Mouse (Mus musculus) stomach, embryonic 15.5 days (tissue): ENCODE data around the gene Psmb11. TPM values are rescaled to one million over a fixed set of nuclear protein-coding genes. Genes with fewer than 3 reads are reported as not detected.

Source experiments
- ATAC-seq: fragments of 200-750 bp; cut with Nextera tagmentation; 2 replicates; pipeline ENCODE4 v1.8.0; 2017; ENCODE audit warnings: low read depth, moderate number of reproducible peaks, moderate TSS enrichment; ENCODE audit not compliant: insufficient read depth, low FRiP score
- H3K27ac ChIP-seq: fragments of 300-500 bp; sonication (generic); 2 replicates; pipeline ENCODE4 v1.5.1; 2015; ENCODE audit warnings: mild to moderate bottlenecking, inconsistent platforms
- H3K27me3 ChIP-seq: fragments of 300-500 bp; sonication (generic); replicated peaks from 2 replicates; pipeline ENCODE4 v1.6.1; 2015; ENCODE audit warnings: inconsistent platforms
- H3K36me3 ChIP-seq: fragments of 300-500 bp; sonication (generic); 2 replicates; pipeline ENCODE4 v1.6.1; 2015; ENCODE audit warnings: inconsistent platforms
- H3K4me1 ChIP-seq: fragments of 300-500 bp; sonication (generic); 2 replicates; pipeline ENCODE4 v1.6.1; 2015; ENCODE audit warnings: inconsistent platforms
- H3K4me2 ChIP-seq: fragments of 300-500 bp; sonication (generic); 2 replicates; pipeline ENCODE4 v1.6.1; 2015; ENCODE audit warnings: mild to moderate bottlenecking, inconsistent platforms
- H3K4me3 ChIP-seq: fragments of 300-500 bp; sonication (generic); replicated peaks from 2 replicates; pipeline ENCODE4 v1.5.1; 2015; ENCODE audit warnings: inconsistent platforms
- H3K9ac ChIP-seq: fragments of 300-500 bp; sonication (generic); 2 replicates; pipeline ENCODE4 v1.6.1; 2015; ENCODE audit warnings: inconsistent platforms
- H3K9me3 ChIP-seq: fragments of 300-500 bp; sonication (generic); 2 replicates; pipeline ENCODE4 v1.6.1; 2016; ENCODE audit warnings: inconsistent platforms
- WGBS: fragments of 180-500 bp; shearing (Covaris S2); methylation state at CpG from one replicate; pipeline ENCODE4 v1.1.7; 2015; 5-methylcytosine and 5-hydroxymethylcytosine counted together
- microRNA counts: library from miRNA; unstranded; fragments of <30 nt; microRNA quantifications from one replicate; lab custom pipeline; 2016
- microRNA-seq: library from miRNA; unstranded; fragments of <30 nt; microRNA quantifications from one replicate; pipeline ENCODE4, GENCODE M21; 2016
- polyA plus RNA-seq: library from polyadenylated mRNA; unstranded; fragments of >200 nt; fragmentation: Nextera tagmentation; extraction: Ambion mirVana; gene quantifications from 2 replicates; pipeline ENCODE4 v1.2.1, GENCODE M21; 2015

Gene Psmb11
- polyA plus RNA-seq, 1 experiment from 2014 or later, result 0.03 TPM

DNA sequence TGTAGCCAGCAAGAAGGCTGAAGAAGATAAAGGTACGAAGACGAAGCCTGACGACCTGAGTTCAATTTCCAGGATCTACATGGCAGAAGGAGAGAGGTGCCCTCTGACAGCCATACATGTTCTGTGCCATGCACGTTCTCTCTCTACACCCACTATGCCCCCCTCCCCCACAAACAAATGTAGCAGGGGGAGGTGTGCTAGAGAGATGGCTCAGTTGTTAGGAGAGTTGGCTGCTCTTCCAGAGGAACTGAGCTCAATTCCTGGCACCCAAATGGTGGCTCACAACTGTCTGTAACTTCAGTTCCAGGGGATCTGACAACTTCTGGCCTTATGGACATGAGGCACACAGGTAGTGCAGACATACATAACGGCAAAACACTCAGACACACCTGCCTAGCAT lies 55.1 kb downstream of the Psmb11 start:
- H3K4me3 ChIP-seq, result no peak overlapping the region
- H3K36me3 ChIP-seq, result peaks cover 36% of the 10 kb centered on the region; the same call in 1 of the 2 replicates
- no peak for ATAC-seq
- no peak overlapping the region for H3K27ac ChIP-seq
- H3K4me1 ChIP-seq, result no peaks in the 10 kb centered on the region
- WGBS, result 86% methylated on average over 5 of the region's 5 CpGs
- H3K4me2 ChIP-seq, result no peak overlapping the region
- H3K9ac ChIP-seq, result no peak overlapping the region
- H3K27me3 ChIP-seq, result no peaks in the 10 kb centered on the region
- no peaks in the 10 kb centered on the region for H3K9me3 ChIP-seq

DNA sequence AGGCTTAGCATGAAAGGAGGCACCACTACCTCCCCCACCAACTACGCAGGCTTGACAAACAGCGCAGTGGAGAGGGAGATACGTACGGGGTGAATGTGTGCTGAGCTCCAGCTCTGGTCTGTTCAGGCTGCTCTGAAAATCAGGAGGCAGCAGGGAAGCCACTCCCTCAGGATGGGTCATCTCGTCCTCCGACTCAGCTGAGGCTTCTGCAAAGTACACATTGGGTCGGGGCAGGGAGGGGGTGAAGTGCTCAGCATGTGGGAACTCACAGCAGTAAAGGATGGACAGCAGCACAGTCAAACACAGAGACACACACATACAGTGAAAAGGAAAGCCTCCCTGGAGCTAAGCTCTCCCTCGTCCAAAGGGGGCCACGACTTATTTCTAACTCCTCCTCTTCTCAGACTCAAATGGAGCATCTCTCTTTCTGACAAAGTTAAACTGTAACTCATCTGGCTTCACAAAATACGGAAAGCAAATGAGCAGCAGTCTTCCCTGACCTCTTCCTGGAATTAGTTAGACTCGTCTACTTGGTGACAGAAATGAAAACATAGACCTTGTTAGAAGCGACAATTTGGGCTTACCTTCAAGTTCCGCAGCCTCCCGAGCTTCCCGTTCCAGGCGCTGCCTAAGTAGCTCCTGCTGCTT lies 57.5 kb downstream of the Psmb11 start:
- no peak overlapping the region for H3K4me3 ChIP-seq
- 84% methylated on average over 16 of the region's 16 CpGs for WGBS
- peaks cover 21% of the 10 kb centered on the region; the same call in 1 of the 2 replicates for H3K36me3 ChIP-seq
- no peak overlapping the region for H3K4me2 ChIP-seq
- H3K4me1 ChIP-seq, result no peaks in the 10 kb centered on the region
- no peak overlapping the region for H3K27ac ChIP-seq
- no peaks in the 10 kb centered on the region for H3K9me3 ChIP-seq
- no peak overlapping the region for H3K9ac ChIP-seq
- no peak for ATAC-seq
- H3K27me3 ChIP-seq, result no peaks in the 10 kb centered on the region

MicroRNAs within 50 kb of the gene (microRNA counts, 519-probe panel; counts per million panel counts)
- microRNA mmu-miR-686 (lab: Ali Mortazavi, UCI), result not detected

Small RNAs within 50 kb of the gene (microRNA-seq; reads per million reads assigned to microRNA genes)
- gene Mir686 (not detected), gene Mir6948 (not detected)

Other genes starting within 250 kb of the Psmb11 start
- 17.0 and 19.9 TPM in 2 replicates for gene Slc7a7, start 203.7 kb upstream of the Psmb11 start, polyA plus RNA-seq
- 273 and 275 TPM in 2 replicates for gene Mrpl52, start 194.5 kb upstream of the Psmb11 start, polyA plus RNA-seq
- gene Mmp14, start 189.8 kb upstream of the Psmb11 start, polyA plus RNA-seq, result 126 and 139 TPM in 2 replicates
- 49.6 and 51.9 TPM in 2 replicates for gene Lrp10, start 157.3 kb upstream of the Psmb11 start, polyA plus RNA-seq
- gene Rem2, start 145.3 kb upstream of the Psmb11 start, polyA plus RNA-seq, result 1.6 and 2.3 TPM in 2 replicates
- 66.6 and 71.7 TPM in 2 replicates for gene Prmt5, start 103.9 kb upstream of the Psmb11 start, polyA plus RNA-seq
- gene Haus4, start 66.8 kb upstream of the Psmb11 start, polyA plus RNA-seq, result 48.3 and 49.3 TPM in 2 replicates
- 30.8 and 32.0 TPM in 2 replicates for gene Ajuba, start 43.9 kb upstream of the Psmb11 start, polyA plus RNA-seq
- 6.7 and 8.3 TPM in 2 replicates for gene 4931414P19Rik, start 15.4 kb upstream of the Psmb11 start, polyA plus RNA-seq
- gene Psmb5, start 3.4 kb upstream of the Psmb11 start, polyA plus RNA-seq, result 370 and 382 TPM in 2 replicates
- not detected in 2 replicates for gene Gm17606, start 19.5 kb downstream of the Psmb11 start, polyA plus RNA-seq
- gene Cdh24, start 19.9 kb downstream of the Psmb11 start, polyA plus RNA-seq, result 3.7 and 4.5 TPM in 2 replicates
- 79.3 and 84.8 TPM in 2 replicates for gene 1700123O20Rik, start 64.8 kb downstream of the Psmb11 start, polyA plus RNA-seq
- 111 and 116 TPM in 2 replicates for gene Acin1, start 65.5 kb downstream of the Psmb11 start, polyA plus RNA-seq
- 0.05 and 0.15 TPM in 2 replicates for gene Gm29776, start 77.4 kb downstream of the Psmb11 start, polyA plus RNA-seq
- 1.3 and 1.5 TPM in 2 replicates for gene Cebpe, start 90.7 kb downstream of the Psmb11 start, polyA plus RNA-seq
- gene Slc7a8, start 160.5 kb downstream of the Psmb11 start, polyA plus RNA-seq, result 8.1 and 12.8 TPM in 2 replicates
- 0.18 TPM in 1 of 2 replicates, not detected in the other for gene Rnf212b, start 192.7 kb downstream of the Psmb11 start, polyA plus RNA-seq
- gene Homez, start 249.5 kb downstream of the Psmb11 start, polyA plus RNA-seq, result 8.4 and 10.6 TPM in 2 replicates